Mouse (Mus musculus) olfactory bulb, adult 2 months (tissue): Measurements from ENCODE around the gene D630045J12Rik.

ENCODE experiments used
- CTCF ChIP-seq: fragments of 200-500 bp; IDR thresholded peaks from 2 replicates; pipeline ENCODE4 v1.5.1; 2012; ENCODE audit warnings: low read depth, mild to moderate bottlenecking, low read length, moderate library complexity; ENCODE audit not compliant: insufficient read depth
- POLR2A ChIP-seq: fragments of 200-500 bp; IDR thresholded peaks from 2 replicates; pipeline ENCODE4 v1.6.1; 2012; ENCODE audit warnings: mild to moderate bottlenecking, low read depth, low read length, moderate library complexity; ENCODE audit not compliant: insufficient read depth

GRCm38 (mm10) chr6:38251464-38251863, 2.3 kb downstream of the D630045J12Rik start:
- TF ChIP-seq CTCF = no peak
- TF ChIP-seq POLR2A = no peak
